Mouse (Mus musculus) adrenal gland, postnatal 4 days (tissue): ENCODE measurements around the gene Fam131b. TPM values are rescaled to one million over a fixed set of nuclear protein-coding genes. Genes with fewer than 3 reads are reported as not detected.

Source experiments
- total RNA-seq, 2 experiments: library from RNA; stranded (reverse); gene quantifications; 2 replicates each; pipeline ENCODE4 v1.2.3; 2021

The Fam131b gene
- total RNA-seq, 2 experiments from 2014 or later: 1.3 to 1.5 TPM

Other genes with a start within 250 kb of the Fam131b start
- gene Tas2r139, start 183.7 kb downstream of the Fam131b start, total RNA-seq: not detected
- gene Tas2r144, start 109.3 kb downstream of the Fam131b start, total RNA-seq: not detected
- 10 to 100 TPM; 75.2 to 77.9 TPM for gene Gstk1, start 78.7 kb downstream of the Fam131b start, total RNA-seq
- 1 to 10 TPM in 1 of 2 experiments, under 1 TPM in 1; 0.37 to 1.7 TPM for gene Tmem139, start 62.7 kb downstream of the Fam131b start, total RNA-seq
- gene Casp2, start 59.7 kb downstream of the Fam131b start, total RNA-seq: 10 to 100 TPM; 52.4 to 61.4 TPM
- gene Clcn1, start 38.0 kb downstream of the Fam131b start, total RNA-seq: 1 to 10 TPM; 1.5 to 2.6 TPM
- gene Zyx, start 25.0 kb upstream of the Fam131b start, total RNA-seq: 100 to 1,000 TPM; 106 to 111 TPM
- gene Epha1, start 48.6 kb upstream of the Fam131b start, total RNA-seq: 1 to 10 TPM; 3.2 to 4.9 TPM
- gene Tas2r143, start 75.6 kb upstream of the Fam131b start, total RNA-seq: 1 to 10 TPM; 2.7 TPM
- 1 to 10 TPM; 1.2 to 1.8 TPM for gene Tas2r135, start 80.8 kb upstream of the Fam131b start, total RNA-seq
- gene Tas2r126, start 109.9 kb upstream of the Fam131b start, total RNA-seq: 1 to 10 TPM in 1 of 2 experiments, under 1 TPM in 1; 0.98 to 1.1 TPM
- gene Olfr458, start 140.6 kb upstream of the Fam131b start, total RNA-seq: not detected
- not detected for gene Olfr457, start 151.7 kb upstream of the Fam131b start, total RNA-seq
- not detected for gene Olfr456, start 162.6 kb upstream of the Fam131b start, total RNA-seq
- under 1 TPM in 1 of 2 experiments, not detected in 1; 0.23 TPM for gene Olfr455, start 222.9 kb upstream of the Fam131b start, total RNA-seq